Mouse (Mus musculus): ENCODE results near the gene Hist1h2bg. TPM values are rescaled to one million over a fixed set of nuclear protein-coding genes. Genes with fewer than 3 reads are reported as not detected.
A peak's percentile ranks its signal among the peaks of the same experiment; 100 is the strongest.

Hist1h2bg gene
- polyA plus RNA-seq, 1 experiment: 9.9 TPM

GRCm38 (mm10) chr13:23605052-23605451 is 33.9 kb downstream of the Hist1h2bg start:
- H3K79me3 ChIP-seq (ENCODE audit: low read depth): no peaks in the 10 kb centered on the region
- no peak for TF ChIP-seq MYOD1 (IDR thresholded peaks at IDR 0.05; ENCODE audit: control insufficient read depth, insufficient read length, low read depth)
- TF ChIP-seq FOSL1 (IDR thresholded peaks at IDR 0.05; ENCODE audit: insufficient read depth, low read length, poor library complexity, severe bottlenecking): no peak
- no peak for TF ChIP-seq CTCF (IDR thresholded peaks at IDR 0.05; ENCODE audit: control insufficient read depth, insufficient read depth, insufficient read length)
- TF ChIP-seq MAX (IDR thresholded peaks at IDR 0.05): no peak
- TF ChIP-seq USF1 (IDR thresholded peaks at IDR 0.05; ENCODE audit: low read depth): no peak
- no peak for TF ChIP-seq CEBPB (IDR thresholded peaks at IDR 0.05; ENCODE audit: low read depth)
- TF ChIP-seq MYOG (IDR thresholded peaks at IDR 0.05; ENCODE audit: control insufficient read depth, extremely low read depth, insufficient read length): no peak
- H3K79me2 ChIP-seq (ENCODE audit: control insufficient read depth, insufficient read depth): no peaks in the 10 kb centered on the region
- H3K4me3 ChIP-seq (ENCODE audit: insufficient read depth, poor library complexity, severe bottlenecking): no peak overlapping the region
- H3K27me3 ChIP-seq (ENCODE audit: control insufficient read depth, insufficient read depth, insufficient read length): no peaks in the 10 kb centered on the region
- H3K36me3 ChIP-seq (ENCODE audit: control insufficient read depth, insufficient read depth): no peaks in the 10 kb centered on the region
- H3ac ChIP-seq (ENCODE audit: control insufficient read depth, insufficient read length, low read depth): no peak overlapping the region

GRCm38 (mm10) chr13:23609209-23609608 is 38.0 kb downstream of the Hist1h2bg start:
- H3K4me3 ChIP-seq (ENCODE audit: insufficient read depth, poor library complexity, severe bottlenecking): no peak overlapping the region
- no peaks in the 10 kb centered on the region for H3K79me2 ChIP-seq (ENCODE audit: control insufficient read depth, insufficient read depth)
- H3K79me3 ChIP-seq (ENCODE audit: low read depth): no peaks in the 10 kb centered on the region
- no peaks in the 10 kb centered on the region for H3K36me3 ChIP-seq (ENCODE audit: control insufficient read depth, insufficient read depth)
- no peak for TF ChIP-seq MYOD1 (IDR thresholded peaks at IDR 0.05; ENCODE audit: control insufficient read depth, insufficient read length, low read depth)
- no peak for TF ChIP-seq USF1 (IDR thresholded peaks at IDR 0.05; ENCODE audit: low read depth)
- TF ChIP-seq FOSL1 (IDR thresholded peaks at IDR 0.05; ENCODE audit: insufficient read depth, low read length, poor library complexity, severe bottlenecking): peak; percentile 31
- H3K27me3 ChIP-seq (ENCODE audit: control insufficient read depth, insufficient read depth, insufficient read length): no peaks in the 10 kb centered on the region
- no peak overlapping the region for H3ac ChIP-seq (ENCODE audit: control insufficient read depth, insufficient read length, low read depth)

- H3K79me3 ChIP-seq (ENCODE audit: low read depth): no peaks in the 10 kb centered on the region
- no peak overlapping the region for H3ac ChIP-seq (ENCODE audit: control insufficient read depth, insufficient read length, low read depth)
- no peaks in the 10 kb centered on the region for H3K79me2 ChIP-seq (ENCODE audit: control insufficient read depth, insufficient read depth)
- no peaks in the 10 kb centered on the region for H3K36me3 ChIP-seq (ENCODE audit: control insufficient read depth, insufficient read depth)
- TF ChIP-seq MYOD1 (IDR thresholded peaks at IDR 0.05; ENCODE audit: control insufficient read depth, insufficient read length, low read depth) (no peak), MAX (IDR thresholded peaks at IDR 0.05) (no peak), FOSL1 (IDR thresholded peaks at IDR 0.05; ENCODE audit: insufficient read depth, low read length, poor library complexity, severe bottlenecking) (no peak), CTCF (IDR thresholded peaks at IDR 0.05; ENCODE audit: control insufficient read depth, insufficient read depth, insufficient read length) (no peak), MYOG (IDR thresholded peaks at IDR 0.05; ENCODE audit: control insufficient read depth, extremely low read depth, insufficient read length) (no peak), USF1 (IDR thresholded peaks at IDR 0.05; ENCODE audit: low read depth) (no peak), CEBPB (IDR thresholded peaks at IDR 0.05; ENCODE audit: low read depth) (no peak)
- no peak overlapping the region for H3K4me3 ChIP-seq (ENCODE audit: insufficient read depth, poor library complexity, severe bottlenecking)
- no peaks in the 10 kb centered on the region for H3K27me3 ChIP-seq (ENCODE audit: control insufficient read depth, insufficient read depth, insufficient read length)
These were observed 38.6 kb downstream of the Hist1h2bg start for GRCm38 (mm10) chr13:23609844-23610243.

- H3ac ChIP-seq (ENCODE audit: control insufficient read depth, insufficient read length, low read depth): no peak overlapping the region
- no peaks in the 10 kb centered on the region for H3K36me3 ChIP-seq (ENCODE audit: control insufficient read depth, insufficient read depth)
- H3K79me3 ChIP-seq (ENCODE audit: low read depth): no peaks in the 10 kb centered on the region
- no peak overlapping the region for H3K4me3 ChIP-seq (ENCODE audit: insufficient read depth, poor library complexity, severe bottlenecking)
- TF ChIP-seq FOSL1 (IDR thresholded peaks at IDR 0.05; ENCODE audit: insufficient read depth, low read length, poor library complexity, severe bottlenecking) (no peak), CTCF (IDR thresholded peaks at IDR 0.05; ENCODE audit: control insufficient read depth, insufficient read depth, insufficient read length) (no peak), MYOG (IDR thresholded peaks at IDR 0.05; ENCODE audit: control insufficient read depth, extremely low read depth, insufficient read length) (no peak), MYOD1 (IDR thresholded peaks at IDR 0.05; ENCODE audit: control insufficient read depth, insufficient read length, low read depth) (no peak), MAX (IDR thresholded peaks at IDR 0.05) (no peak), CEBPB (IDR thresholded peaks at IDR 0.05; ENCODE audit: low read depth) (no peak), USF1 (IDR thresholded peaks at IDR 0.05; ENCODE audit: low read depth) (no peak)
- H3K27me3 ChIP-seq (ENCODE audit: control insufficient read depth, insufficient read depth, insufficient read length): no peaks in the 10 kb centered on the region
- no peaks in the 10 kb centered on the region for H3K79me2 ChIP-seq (ENCODE audit: control insufficient read depth, insufficient read depth)
These were observed 39.2 kb downstream of the Hist1h2bg start for GRCm38 (mm10) chr13:23610393-23610792.

- Histone ChIP-seq H3K27me3 (ENCODE audit: control insufficient read depth, insufficient read depth, insufficient read length) (no peaks in the 10 kb centered on the region), H3K36me3 (ENCODE audit: control insufficient read depth, insufficient read depth) (no peaks in the 10 kb centered on the region), H3K79me2 (ENCODE audit: control insufficient read depth, insufficient read depth) (no peaks in the 10 kb centered on the region), H3K79me3 (ENCODE audit: low read depth) (no peaks in the 10 kb centered on the region), H3ac (ENCODE audit: control insufficient read depth, insufficient read length, low read depth) (no peak overlapping the region), H3K4me3 (ENCODE audit: insufficient read depth, poor library complexity, severe bottlenecking) (no peak overlapping the region)
- TF ChIP-seq MYOD1 (IDR thresholded peaks at IDR 0.05; ENCODE audit: control insufficient read depth, insufficient read length, low read depth) (no peak), MAX (IDR thresholded peaks at IDR 0.05) (no peak), FOSL1 (IDR thresholded peaks at IDR 0.05; ENCODE audit: insufficient read depth, low read length, poor library complexity, severe bottlenecking) (no peak), USF1 (IDR thresholded peaks at IDR 0.05; ENCODE audit: low read depth) (no peak), MYOG (IDR thresholded peaks at IDR 0.05; ENCODE audit: control insufficient read depth, extremely low read depth, insufficient read length) (no peak), CEBPB (IDR thresholded peaks at IDR 0.05; ENCODE audit: low read depth) (no peak), CTCF (IDR thresholded peaks at IDR 0.05; ENCODE audit: control insufficient read depth, insufficient read depth, insufficient read length) (no peak)
These were observed 40.4 kb downstream of the Hist1h2bg start for GRCm38 (mm10) chr13:23611638-23612037.

Measured in C2C12 (cell line).